Mouse (Mus musculus) olfactory bulb, adult 2 months (tissue): ENCODE data around the gene Galk1. TPM values are rescaled to one million over a fixed set of nuclear protein-coding genes. Genes with fewer than 3 reads are reported as not detected.
"Not testable (repeated sequence)": the region's sequence is repeated elsewhere in the genome, so short reads cannot be mapped to it uniquely, and the experiment has no call there.

Experiments
- H3K27ac ChIP-seq: fragments of 200-500 bp; 2 replicates; pipeline ENCODE4 v1.5.1; 2012; ENCODE audit warnings: low read depth, low read length; ENCODE audit not compliant: insufficient read depth
- H3K4me1 ChIP-seq: fragments of 200-500 bp; 2 replicates; pipeline ENCODE4 v1.6.1; 2012; ENCODE audit warnings: low read length; ENCODE audit not compliant: control insufficient read depth, insufficient read depth
- H3K4me3 ChIP-seq: fragments of 200-500 bp; 2 replicates; pipeline ENCODE4 v1.5.1; 2012; ENCODE audit warnings: mild to moderate bottlenecking, low read depth, low read length, moderate library complexity; ENCODE audit not compliant: insufficient read depth
- CTCF ChIP-seq: fragments of 200-500 bp; IDR thresholded peaks from 2 replicates; pipeline ENCODE4 v1.5.1; 2012; ENCODE audit warnings: low read depth, mild to moderate bottlenecking, low read length, moderate library complexity; ENCODE audit not compliant: insufficient read depth
- POLR2A ChIP-seq: fragments of 200-500 bp; IDR thresholded peaks from 2 replicates; pipeline ENCODE4 v1.6.1; 2012; ENCODE audit warnings: mild to moderate bottlenecking, low read depth, low read length, moderate library complexity; ENCODE audit not compliant: insufficient read depth
- WGBS: fragments of 180-500 bp; shearing (Covaris S2); methylation state at CpG from one replicate; pipeline ENCODE4 v1.1.7; 2018; 5-methylcytosine and 5-hydroxymethylcytosine counted together
- polyA plus RNA-seq: library from polyadenylated mRNA; stranded (reverse); fragments of >200 nt; gene quantifications from 2 replicates; pipeline ENCODE4 v1.2.4, GENCODE M21; 2012; ENCODE audit warnings: low replicate concordance; ENCODE audit not compliant: missing spikeins, insufficient read depth, insufficient read length

Gene Galk1
- polyA plus RNA-seq, 1 experiment = not detected

DNA sequence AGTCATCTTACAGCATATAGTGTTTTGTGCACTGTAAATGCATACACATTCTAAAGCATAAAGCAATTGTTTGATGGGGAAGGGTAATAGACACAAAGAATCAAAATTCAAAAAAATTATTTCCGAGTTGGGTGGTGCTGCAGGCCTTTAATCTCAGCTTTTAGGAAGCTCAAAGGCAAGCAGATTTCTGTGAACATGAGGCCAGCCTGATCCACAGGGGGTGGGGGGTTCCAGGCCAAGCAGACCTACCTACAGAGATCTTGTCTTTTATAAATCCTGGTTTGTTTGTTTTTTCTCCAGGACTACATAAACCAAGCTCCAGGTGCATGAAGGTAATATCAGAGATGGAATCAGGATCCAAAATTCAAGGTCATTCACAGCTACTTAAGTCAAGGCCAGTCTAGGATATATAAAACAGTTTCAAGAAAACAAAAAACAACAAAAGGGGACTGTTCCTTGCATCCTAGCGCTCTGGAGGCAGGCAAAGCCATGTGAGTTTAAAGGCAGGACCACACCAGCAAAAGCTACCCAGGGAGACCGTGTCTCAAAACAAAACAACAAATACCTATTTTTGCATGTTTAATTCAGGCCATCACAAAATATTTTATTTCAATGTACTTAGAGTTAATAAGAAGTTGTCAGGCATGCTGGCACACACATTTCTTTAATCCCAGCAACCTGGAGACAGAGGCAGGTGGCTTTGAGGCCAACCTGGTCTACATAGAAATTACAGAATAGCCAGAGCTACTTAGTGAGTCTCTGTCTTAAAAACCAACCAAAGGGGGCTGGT lies 12.7 kb upstream of the Galk1 start:
- peak overlapping the region; percentile 29; the same call in 1 of the 2 replicates for H3K27ac ChIP-seq
- H3K4me3 ChIP-seq = no peak overlapping the region
- TF ChIP-seq POLR2A (no peak), CTCF (no peak)
- 80% methylated on average over 3 of the region's 3 CpGs for WGBS
- 0 out of 2 replicates have a peak, but pooled peaks cover 2% of the 10 kb centered on the region for H3K4me1 ChIP-seq

DNA sequence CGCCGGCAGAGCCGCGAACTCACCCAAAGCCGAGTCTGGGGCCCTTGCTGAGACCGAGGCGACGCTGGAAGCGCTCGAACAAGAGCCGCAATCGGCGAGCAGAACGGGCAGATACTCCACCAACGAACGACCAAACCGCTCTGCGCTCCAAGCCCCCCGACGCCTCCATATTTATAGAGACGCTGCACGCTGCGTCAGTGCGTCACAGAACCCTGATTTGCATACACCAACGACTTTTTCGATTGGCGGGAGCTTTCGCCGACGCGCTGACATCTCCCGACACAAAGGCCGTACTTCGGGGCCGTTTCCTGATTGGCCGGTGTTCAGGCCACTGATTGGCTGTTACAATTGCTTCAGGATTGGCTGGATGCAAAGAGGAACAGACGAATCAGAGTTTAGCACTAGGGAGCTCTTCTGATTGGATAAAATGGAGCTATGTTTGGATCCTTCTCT lies 11.9 kb upstream of the Galk1 start:
- under 1% methylated on average over 37 of the region's 37 CpGs for WGBS
- TF ChIP-seq POLR2A (peak; percentile 100), CTCF (no peak)
- peak overlapping the region; percentile 96 for H3K27ac ChIP-seq
- peak overlapping the region; percentile 68 for H3K4me3 ChIP-seq
- H3K4me1 ChIP-seq = peaks cover 2% of the 10 kb centered on the region; the same call in 1 of the 2 replicates

- whole genome bisulfite sequencing = 2% methylated on average over 57 of the region's 57 CpGs
- peak overlapping the region; percentile 68 for H3K4me3 ChIP-seq
- TF ChIP-seq CTCF = peak; percentile 95
- TF ChIP-seq POLR2A = no peak
- H3K27ac ChIP-seq = peak overlapping the region; percentile 96
- H3K4me1 ChIP-seq = peaks cover 2% of the 10 kb centered on the region; the same call in 1 of the 2 replicates
Measured at GRCm38 (mm10) chr11:116023771-116024355, 11.3 kb upstream of the Galk1 start.

GRCm38 (mm10) chr11:116023074-116023770 lies 10.7 kb upstream of the Galk1 start:
- Histone ChIP-seq H3K27ac (peak overlapping the region; percentile 96), H3K4me3 (peak overlapping the region; percentile 68)
- H3K4me1 ChIP-seq = not testable (repeated sequence)
- WGBS = under 1% methylated on average over 18 of the region's 18 CpGs

GRCm38 (mm10) chr11:116022256-116022780 lies 9.8 kb upstream of the Galk1 start:
- 6% methylated on average over 4 of the region's 4 CpGs for WGBS
- H3K27ac ChIP-seq = no peak overlapping the region
- H3K4me3 ChIP-seq = no peak overlapping the region
- no peak for TF ChIP-seq CTCF
- no peak for TF ChIP-seq POLR2A
- H3K4me1 ChIP-seq = peaks cover 2% of the 10 kb centered on the region; the same call in 1 of the 2 replicates

DNA sequence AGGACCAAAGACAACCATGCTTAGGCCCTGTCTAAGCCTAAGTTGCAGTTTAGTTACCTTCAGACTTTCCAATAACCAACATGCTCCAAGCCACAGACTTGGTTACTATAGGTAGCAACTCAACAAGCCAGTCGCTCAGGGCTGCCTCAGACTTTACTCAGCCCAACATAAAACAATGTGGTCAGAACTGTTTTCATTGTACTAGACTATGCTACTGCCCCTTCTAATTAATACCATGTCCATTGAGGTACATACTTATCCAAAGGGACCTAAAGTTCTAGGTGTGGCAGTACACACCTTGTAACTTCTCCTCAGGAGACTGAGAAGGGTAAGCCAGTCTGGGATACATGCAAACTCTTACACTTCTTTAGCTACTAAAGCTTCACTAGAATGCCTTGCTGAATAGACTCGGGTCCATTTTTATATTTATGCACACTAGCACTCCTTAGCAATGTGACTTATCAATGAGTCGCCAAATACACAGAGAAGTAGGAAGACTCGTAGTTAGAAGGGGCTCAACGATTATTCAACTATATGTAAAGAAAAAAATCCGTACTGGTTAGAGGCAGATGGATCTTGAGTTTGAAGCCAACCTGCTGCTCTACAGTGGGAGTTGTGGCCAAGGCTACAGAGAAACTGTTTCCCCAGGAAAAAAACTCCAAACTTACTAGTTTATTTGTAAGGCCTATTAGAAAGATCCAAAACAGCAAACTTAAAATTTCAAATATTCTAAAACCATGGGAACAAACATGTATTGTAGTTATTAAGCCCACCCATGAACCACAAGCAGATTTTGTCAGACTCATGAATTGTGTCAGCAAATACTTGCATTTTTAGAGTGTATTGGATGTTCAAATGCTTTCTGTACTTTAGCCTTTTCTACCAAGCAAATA lies 9.1 kb upstream of the Galk1 start:
- Histone ChIP-seq H3K4me1 (peaks cover 2% of the 10 kb centered on the region; the same call in 1 of the 2 replicates), H3K4me3 (no peak overlapping the region), H3K27ac (no peak overlapping the region)
- TF ChIP-seq CTCF = no peak
- TF ChIP-seq POLR2A = no peak
- WGBS = 43% methylated on average over 6 of the region's 6 CpGs

DNA sequence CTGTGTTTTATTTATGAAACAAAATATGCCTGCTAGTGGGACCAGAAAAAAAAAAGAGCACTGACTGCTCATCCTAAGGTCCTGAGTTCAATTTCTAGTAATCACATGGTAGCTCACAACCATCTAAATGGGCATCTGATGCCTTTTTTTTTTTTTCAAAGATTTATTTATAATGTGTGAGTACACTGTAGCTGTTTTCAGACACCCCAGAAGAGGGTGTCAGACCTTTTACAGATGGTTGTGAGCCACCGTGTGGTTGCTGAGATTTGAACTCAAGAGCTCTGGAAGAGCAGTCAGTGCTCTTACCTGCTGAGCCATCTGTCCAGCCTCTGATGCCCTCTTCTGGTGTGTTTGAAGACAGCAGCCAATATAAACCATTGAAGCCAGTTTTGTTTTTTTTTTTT lies 8.0 kb upstream of the Galk1 start:
- Histone ChIP-seq H3K4me3 (no peak overlapping the region), H3K4me1 (peaks cover 2% of the 10 kb centered on the region; the same call in 1 of the 2 replicates), H3K27ac (no peak overlapping the region)
- WGBS = 9% methylated on average over 1 of the region's 1 CpGs
- TF ChIP-seq CTCF (no peak), POLR2A (no peak)

DNA sequence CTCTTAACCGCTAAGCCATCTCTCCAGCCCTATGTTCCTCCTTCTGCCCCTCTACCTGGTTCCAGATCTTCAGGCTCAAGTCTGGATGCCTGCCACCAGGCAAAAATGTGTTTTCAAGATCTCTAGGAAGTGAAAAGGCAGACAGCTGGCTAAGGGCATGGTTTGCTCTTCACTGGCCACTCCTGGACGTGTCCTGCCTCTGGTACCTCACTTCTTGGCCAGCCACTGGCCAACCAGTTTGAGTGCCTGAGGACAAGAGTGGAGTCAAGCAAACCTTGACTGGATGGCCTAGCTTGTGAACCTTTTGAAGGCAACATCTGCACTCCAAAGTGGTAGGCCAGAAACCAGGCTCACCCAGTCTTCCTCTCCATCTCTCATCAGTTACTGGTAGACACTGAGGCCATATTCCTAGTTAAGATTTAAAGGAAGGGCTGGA lies 7.5 kb upstream of the Galk1 start:
- Histone ChIP-seq H3K4me1 (peaks cover under 1% of the 10 kb centered on the region; the same call in 1 of the 2 replicates), H3K27ac (no peak overlapping the region), H3K4me3 (no peak overlapping the region)
- 80% methylated on average over 2 of the region's 2 CpGs for WGBS
- TF ChIP-seq CTCF (no peak), POLR2A (no peak)
